7 mouse cellular contexts compared by ENCODE assay signal in genomic region chr15:77797609-77798411, GRCm38 (mm10). TPM values are rescaled to one million over a fixed set of nuclear protein-coding genes. Genes with fewer than 3 reads are reported as not detected.
DNase-seq lines count a peak whose midpoint lies in the region; ATAC-seq and TF ChIP-seq lines count a peak whose summit lies in the region.

No protein-coding gene starts in this region.

- H3K4me2 ChIP-seq in CH12.LX (ENCODE audit: insufficient read depth, low read depth, poor library complexity, severe bottlenecking), result peak overlapping the region; percentile 13; the same call in 1 of the 2 replicates
- no peak overlapping the region for H3K4me2 ChIP-seq in forebrain, embryonic 12.5 days
- H3K4me2 ChIP-seq in hindbrain, postnatal 0 days (ENCODE audit: low read depth, low read length), result no peak overlapping the region
- H3K4me2 ChIP-seq in liver, postnatal 0 days (ENCODE audit: low read depth, low read length), result no peak overlapping the region

- TF ChIP-seq POLR2A in CH12.LX (IDR thresholded peaks at IDR 0.05; ENCODE audit: low read depth, low read length), result no peak

- 88% methylated on average over 14 of the region's 14 CpGs for WGBS in forebrain, embryonic 12.5 days
- WGBS in hindbrain, postnatal 0 days, result 75% methylated on average over 14 of the region's 14 CpGs
- WGBS in liver, postnatal 0 days (ENCODE audit: insufficient replicate concordance), result 65% methylated on average over 14 of the region's 14 CpGs

- no peak for TF ChIP-seq CTCF in CH12.LX (conservative IDR thresholded peaks at IDR 0.05 in 1 of 2, IDR thresholded peaks at IDR 0.05 in 1 of 2; ENCODE audit: low read depth in 2 of 2, low read length in 2 of 2)
- TF ChIP-seq CTCF in hindbrain, postnatal 0 days (IDR thresholded peaks at IDR 0.05; ENCODE audit: low read depth), result no peak
- peak; percentile 15; the same call in 1 of the 2 replicates for TF ChIP-seq CTCF in liver, postnatal 0 days (IDR thresholded peaks at IDR 0.05; ENCODE audit: low read depth)

- no peak for TF ChIP-seq EP300 in CH12.LX (IDR thresholded peaks at IDR 0.05; ENCODE audit: low read length)
- no peak for TF ChIP-seq EP300 in liver, postnatal 0 days (IDR thresholded peaks at IDR 0.05; ENCODE audit: low read depth)

- peaks cover 54% of the 10 kb centered on the region for H3K79me2 ChIP-seq in CH12.LX (replicated peaks; ENCODE audit: control insufficient read depth, extremely low read depth, insufficient read depth, poor library complexity, severe bottlenecking)

- no peak for ATAC-seq in forebrain, embryonic 12.5 days (ENCODE audit: low FRiP score)
- no peak; the same call in 1 of the 2 replicates for ATAC-seq in hindbrain, postnatal 0 days
- peak; percentile 81 for ATAC-seq in liver, postnatal 0 days

- H3K4me1 ChIP-seq in CH12.LX (ENCODE audit: control insufficient read depth in 1 of 2, insufficient read depth in 2 of 2), result peaks cover 52 to 62% of the 10 kb centered on the region in 2 experiments
- H3K4me1 ChIP-seq in forebrain, embryonic 12.5 days, result peaks cover 15% of the 10 kb centered on the region
- peaks cover 14% of the 10 kb centered on the region for H3K4me1 ChIP-seq in hindbrain, postnatal 0 days (ENCODE audit: insufficient read depth, low read length)
- H3K4me1 ChIP-seq in liver, postnatal 0 days (ENCODE audit: insufficient read depth), result peaks cover 51% of the 10 kb centered on the region

- TF ChIP-seq RAD21 in CH12.LX (IDR thresholded peaks at IDR 0.05; ENCODE audit: low read depth, low read length), result no peak

- H3K27ac ChIP-seq in CH12.LX (ENCODE audit: insufficient read depth, low read depth), result peak overlapping the region; percentile 88
- peak overlapping the region; percentile 78 for H3K27ac ChIP-seq in forebrain, embryonic 12.5 days
- H3K27ac ChIP-seq in hindbrain, postnatal 0 days, result peak overlapping the region; percentile 70
- peak overlapping the region; percentile 82 for H3K27ac ChIP-seq in liver, postnatal 0 days (ENCODE audit: low read depth)

- H3K9me3 ChIP-seq in CH12.LX (replicated peaks; ENCODE audit: low read length), result no peaks in the 10 kb centered on the region
- no peaks in the 10 kb centered on the region for H3K9me3 ChIP-seq in forebrain, embryonic 12.5 days
- no peaks in the 10 kb centered on the region for H3K9me3 ChIP-seq in hindbrain, postnatal 0 days (ENCODE audit: low read length)
- H3K9me3 ChIP-seq in liver, postnatal 0 days (ENCODE audit: low read length), result no peaks in the 10 kb centered on the region

- in situ Hi-C loops in CH12.LX (cut with MboI; ENCODE audit: low pct_ligation_motif_present, low pct_unique_long_range_greater_than_20kb, low sequenced_read_pairs), result no loop called here

- dilution Hi-C loops in CH12.LX (cut with MboI; ENCODE audit: extremely low pct_ligation_motif_present, extremely low pct_unique_long_range_greater_than_20kb, low sequenced_read_pairs), result no loop called here

- H3K9ac ChIP-seq in CH12.LX (ENCODE audit: insufficient read depth, low read depth), result no peak overlapping the region
- no peak overlapping the region for H3K9ac ChIP-seq in forebrain, embryonic 12.5 days
- no peak overlapping the region; the same call in 1 of the 2 replicates for H3K9ac ChIP-seq in hindbrain, postnatal 0 days (replicated peaks; ENCODE audit: low read length)
- H3K9ac ChIP-seq in liver, postnatal 0 days (replicated peaks), result no peak overlapping the region

- no peak overlapping the region for H3K4me3 ChIP-seq in CH12.LX (replicated peaks in 1 of 3; ENCODE audit: low read depth in 2 of 3, low read length in 2 of 3, poor library complexity in 1 of 3)
- no peak overlapping the region for H3K4me3 ChIP-seq in forebrain, embryonic 12.5 days (replicated peaks)
- H3K4me3 ChIP-seq in hindbrain, postnatal 0 days (ENCODE audit: low read length), result no peak overlapping the region
- no peak overlapping the region for H3K4me3 ChIP-seq in liver, postnatal 0 days (ENCODE audit: low read depth, low read length)

- no peak for DNase-seq in CH12.LX (ENCODE audit: extremely low read depth)
- DNase-seq in R1 (ENCODE audit: low read depth, low spot score), result peak; percentile 44
- DNase-seq in hindbrain, postnatal 0 days (ENCODE audit: low spot score), result no peak
- DNase-seq in liver, postnatal 0 days, result peak; percentile 56
- no peak for DNase-seq in right cerebral cortex, adult 2 months (ENCODE audit: low spot score in 2 of 2)
- no peak for DNase-seq in c-Kit-positive CD71-positive TER-119-positive erythroid progenitor cells, embryonic 14.5 days (ENCODE audit: low spot score)

- no peaks in the 10 kb centered on the region for H3K27me3 ChIP-seq in CH12.LX (replicated peaks)
- no peaks in the 10 kb centered on the region for H3K27me3 ChIP-seq in forebrain, embryonic 12.5 days
- H3K27me3 ChIP-seq in hindbrain, postnatal 0 days (ENCODE audit: insufficient read depth, low read length), result no peaks in the 10 kb centered on the region
- H3K27me3 ChIP-seq in liver, postnatal 0 days (ENCODE audit: insufficient read depth, low read length), result no peaks in the 10 kb centered on the region

- peaks cover 74 to 93% of the 10 kb centered on the region in 2 experiments for H3K36me3 ChIP-seq in CH12.LX (replicated peaks in 1 of 2; ENCODE audit: control insufficient read depth in 1 of 2, insufficient read depth in 1 of 2, low read length in 1 of 2)
- peaks cover 26% of the 10 kb centered on the region for H3K36me3 ChIP-seq in forebrain, embryonic 12.5 days (replicated peaks)
- peaks cover 3% of the 10 kb centered on the region; the same call in 1 of the 2 replicates for H3K36me3 ChIP-seq in hindbrain, postnatal 0 days (ENCODE audit: insufficient read depth, low read length)
- H3K36me3 ChIP-seq in liver, postnatal 0 days (replicated peaks; ENCODE audit: insufficient read depth, low read length), result peaks cover 80% of the 10 kb centered on the region

TF ChIP-seq in CH12.LX, 34 proteins besides CTCF, POLR2A, EP300 and RAD21:
- no peak for TF ChIP-seq SMC3 (IDR thresholded peaks at IDR 0.05; ENCODE audit: low read depth, low read length)

RNA-seq across cellular contexts. Expression of gene Apol8, which starts 41.0 kb away (rescaled TPM):
- total RNA-seq in CH12.LX (2012; rRNA removed), result 0.17 TPM in 1 of 2 replicates, not detected in the other
- total RNA-seq in CH12.LX (2014; rRNA removed), result 0.15 and 0.84 TPM in 2 replicates
- 0.14 and 0.50 TPM in 2 replicates for polyA plus RNA-seq in CH12.LX (2012; ENCODE audit: insufficient read length, low read depth)
- polyA plus RNA-seq in forebrain, embryonic 12.5 days (2016; fragmentation: Nextera tagmentation; extraction: Ambion mirVana), result 0.24 and 0.46 TPM in 2 replicates
- total RNA-seq in hindbrain, postnatal 0 days (2014; rRNA removed), result 0.50 and 0.84 TPM in 2 replicates
- 0.35 and 0.50 TPM in 2 replicates for polyA plus RNA-seq in hindbrain, postnatal 0 days (2015; fragmentation: Nextera tagmentation; extraction: Ambion mirVana)
- 7.7 and 9.8 TPM in 2 replicates for polyA plus RNA-seq in liver, postnatal 0 days (2015; fragmentation: Nextera tagmentation; extraction: Ambion mirVana)

RNA-seq across cellular contexts. Expression of gene Myh9, which starts 44.2 kb away (rescaled TPM):
- total RNA-seq in CH12.LX (2012; rRNA removed), result 128 and 146 TPM in 2 replicates
- 43.8 and 46.4 TPM in 2 replicates for total RNA-seq in CH12.LX (2014; rRNA removed)
- 165 and 178 TPM in 2 replicates for polyA plus RNA-seq in CH12.LX (2012; ENCODE audit: insufficient read length, low read depth)
- polyA plus RNA-seq in forebrain, embryonic 12.5 days (2016; fragmentation: Nextera tagmentation; extraction: Ambion mirVana), result 24.6 and 27.6 TPM in 2 replicates
- total RNA-seq in hindbrain, postnatal 0 days (2014; rRNA removed), result 29.4 and 33.6 TPM in 2 replicates
- 8.4 and 9.1 TPM in 2 replicates for polyA plus RNA-seq in hindbrain, postnatal 0 days (2015; fragmentation: Nextera tagmentation; extraction: Ambion mirVana)
- polyA plus RNA-seq in liver, postnatal 0 days (2015; fragmentation: Nextera tagmentation; extraction: Ambion mirVana), result 17.7 and 22.4 TPM in 2 replicates

Comparison
In these comparisons a context has a peak if more than half of its experiments do, and no peak if none do; other contexts are left out.
1. DNase-seq: peak in R1 (single experiment) and liver, postnatal 0 days (single experiment); none in CH12.LX (single experiment), hindbrain, postnatal 0 days (single experiment), right cerebral cortex, adult 2 months (0 of 2) and c-Kit-positive CD71-positive TER-119-positive erythroid progenitor cells, embryonic 14.5 days (single experiment).
2. Peak in every context shown above with its lines, with median percentiles within 50 percentile points of each other: H3K27ac ChIP-seq.